Mouse (Mus musculus): ENCODE results near the gene Tmtc2. TPM values are rescaled to one million over a fixed set of nuclear protein-coding genes. Genes with fewer than 3 reads are reported as not detected.

Tmtc2 gene
- total RNA-seq, 4 experiments from 2014 or later: 0.77 to 1.2 (median 0.95) TPM

DNA sequence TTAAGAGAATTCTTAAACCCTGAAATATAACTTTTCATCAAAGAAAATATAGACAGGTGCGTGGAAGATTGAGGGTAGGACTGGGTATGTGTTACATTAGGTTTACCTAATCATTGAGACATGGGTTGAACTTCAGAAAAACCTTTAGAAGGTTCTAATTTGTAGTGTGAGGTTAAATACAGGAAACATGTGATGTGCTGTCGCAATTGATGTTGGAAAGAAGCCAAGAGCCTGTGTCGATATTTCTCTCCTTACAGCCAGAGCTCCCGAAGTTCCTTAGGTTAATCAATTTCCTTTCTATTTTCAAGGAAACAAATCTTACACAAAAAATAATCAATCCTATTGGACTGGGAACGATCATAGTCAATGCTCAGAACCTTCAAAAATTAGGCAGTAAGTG is 261.3 kb downstream of the Tmtc2 start:
- DNase-seq (ENCODE audit: low spot score in 2 of 2): no peak

DNA sequence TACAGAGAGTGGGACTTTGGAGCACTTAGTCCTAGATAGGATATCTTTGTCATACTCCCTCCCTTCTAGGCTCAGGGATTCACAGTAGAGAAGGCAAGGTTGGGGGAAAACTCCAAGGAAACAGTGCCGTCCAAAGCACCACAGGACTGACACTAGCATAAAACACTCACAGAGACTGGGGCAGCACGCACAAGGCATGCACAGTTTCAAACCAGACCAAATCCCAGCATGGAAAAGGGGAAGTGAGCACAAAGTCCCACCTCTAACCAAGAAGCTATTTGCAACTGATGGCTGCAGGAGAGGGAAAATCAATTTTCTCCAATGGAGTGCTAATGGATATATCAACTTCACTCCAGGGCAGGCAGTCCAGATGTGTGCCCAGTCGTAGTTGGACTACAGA is 276.7 kb downstream of the Tmtc2 start:
- no peak for DNase-seq (ENCODE audit: low spot score in 2 of 2)

DNA sequence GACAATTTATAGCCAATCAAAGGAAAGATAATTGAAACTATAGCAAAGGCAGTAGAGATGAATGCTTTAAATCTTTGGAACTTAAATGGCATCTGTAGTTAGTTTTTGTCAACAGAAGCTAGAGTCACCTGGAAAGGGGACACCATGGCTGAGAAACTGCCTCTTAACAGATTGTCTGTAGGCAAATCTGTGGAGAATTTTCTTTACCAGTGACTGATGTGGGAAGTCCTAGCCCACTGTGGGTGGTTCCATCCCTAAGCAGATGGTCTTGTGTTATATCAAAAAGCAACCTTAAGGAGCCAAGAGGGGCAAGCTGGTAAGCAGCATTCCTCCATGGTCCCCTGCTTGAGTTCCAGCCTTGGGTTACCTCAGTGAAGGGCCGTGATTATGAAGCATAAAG is 281.3 kb downstream of the Tmtc2 start:
- DNase-seq (ENCODE audit: low spot score in 2 of 2): no peak

DNA sequence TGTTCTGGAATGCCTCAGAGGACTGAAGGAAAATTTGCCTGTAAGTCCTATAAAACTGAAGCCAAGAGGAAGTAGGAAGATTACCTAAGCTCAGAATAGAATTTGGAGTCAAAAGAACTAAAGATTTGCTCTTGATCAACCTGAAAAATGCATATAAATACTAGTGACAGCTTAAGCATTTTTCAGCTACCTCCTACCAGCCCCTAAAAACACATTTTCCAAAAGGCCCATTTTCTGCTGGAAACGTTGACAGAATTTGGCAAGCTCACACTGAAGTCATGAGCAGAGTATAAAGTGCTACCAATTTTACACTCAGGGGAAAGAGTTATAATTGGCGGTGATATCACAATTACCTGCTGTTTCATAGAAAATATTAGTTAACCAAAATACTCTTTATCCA is 285.8 kb downstream of the Tmtc2 start:
- no peak for DNase-seq (ENCODE audit: low spot score in 2 of 2)

DNA sequence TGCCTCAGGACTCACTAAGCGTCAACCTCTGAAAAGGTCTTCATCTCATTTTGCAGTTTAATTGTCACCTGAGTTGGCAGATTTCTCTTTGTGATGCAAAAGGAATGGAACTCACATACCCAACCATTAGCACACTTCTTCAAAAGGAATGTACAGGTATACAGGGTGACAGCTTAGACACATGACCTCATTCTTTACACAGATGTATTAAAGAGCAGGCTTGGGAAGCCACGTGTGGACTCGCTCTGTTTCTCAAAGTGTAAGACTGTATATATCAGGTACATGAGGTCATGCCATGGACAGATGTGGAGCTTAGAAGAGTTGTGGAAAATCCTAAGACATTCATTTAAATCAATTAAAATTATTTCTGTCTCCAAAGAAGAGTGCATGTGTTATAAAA is 286.7 kb downstream of the Tmtc2 start:
- no peak for DNase-seq (ENCODE audit: low spot score in 2 of 2)

DNA sequence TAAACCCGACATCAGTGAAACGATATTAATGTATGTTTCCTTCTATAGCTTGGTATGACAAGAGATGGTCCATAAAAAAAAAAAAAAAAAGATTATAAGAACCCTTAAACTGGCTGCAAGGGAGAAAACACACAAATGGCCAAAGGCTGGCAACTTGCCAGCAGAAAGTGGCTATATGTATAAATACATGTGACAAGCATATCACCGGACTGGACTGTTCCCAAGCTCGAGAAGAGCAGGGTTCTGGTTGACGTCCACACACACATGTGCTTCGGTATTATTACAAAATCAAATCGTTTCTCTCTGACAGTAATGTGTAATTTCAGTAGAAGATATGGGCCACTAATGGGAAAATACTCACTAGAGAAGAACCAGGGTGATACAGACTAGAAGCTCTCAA is 287.2 kb downstream of the Tmtc2 start:
- no peak for DNase-seq (ENCODE audit: low spot score in 2 of 2)

DNA sequence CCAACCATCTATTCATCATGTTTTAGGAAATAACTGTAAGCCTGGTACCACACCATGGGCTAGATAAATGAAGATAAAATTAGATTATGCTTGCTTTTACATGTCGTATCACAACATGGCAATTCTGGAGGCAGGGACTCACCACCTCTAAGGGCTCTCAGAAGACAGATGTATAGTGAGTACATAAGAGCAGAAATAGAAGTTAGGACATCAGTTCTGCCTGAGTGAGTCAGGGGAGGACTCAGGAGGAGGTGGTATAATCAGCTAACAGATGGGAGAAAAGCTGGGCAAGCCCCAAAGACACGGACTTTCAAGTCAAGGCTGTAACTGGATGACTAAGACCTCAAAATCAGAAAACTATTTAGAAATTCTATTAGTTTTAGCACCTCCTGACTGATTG is 288.0 kb downstream of the Tmtc2 start:
- no peak for DNase-seq (ENCODE audit: low spot score in 2 of 2)

DNA sequence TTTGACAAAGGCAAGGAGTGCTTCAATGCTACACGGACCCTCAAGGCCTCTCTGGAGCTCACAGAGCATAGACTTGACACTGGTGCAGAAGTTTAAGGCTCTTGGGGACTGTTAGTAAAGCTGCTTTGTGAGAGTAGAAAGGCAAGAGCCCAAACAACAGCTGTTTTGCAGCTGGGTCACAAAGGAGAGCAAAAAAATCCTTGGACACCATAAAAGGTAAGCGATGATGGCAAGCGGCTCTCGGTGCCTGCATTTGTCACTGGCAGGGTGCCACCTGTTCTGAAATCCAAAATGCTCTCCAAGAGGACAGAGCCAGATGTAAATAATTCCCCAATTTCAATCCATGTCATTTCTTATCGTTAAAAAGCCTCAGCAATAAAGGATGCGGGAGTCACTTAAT is 290.1 kb downstream of the Tmtc2 start:
- peak in 1 of 2 experiments; percentile 12 for DNase-seq (ENCODE audit: low spot score in 2 of 2)

DNA sequence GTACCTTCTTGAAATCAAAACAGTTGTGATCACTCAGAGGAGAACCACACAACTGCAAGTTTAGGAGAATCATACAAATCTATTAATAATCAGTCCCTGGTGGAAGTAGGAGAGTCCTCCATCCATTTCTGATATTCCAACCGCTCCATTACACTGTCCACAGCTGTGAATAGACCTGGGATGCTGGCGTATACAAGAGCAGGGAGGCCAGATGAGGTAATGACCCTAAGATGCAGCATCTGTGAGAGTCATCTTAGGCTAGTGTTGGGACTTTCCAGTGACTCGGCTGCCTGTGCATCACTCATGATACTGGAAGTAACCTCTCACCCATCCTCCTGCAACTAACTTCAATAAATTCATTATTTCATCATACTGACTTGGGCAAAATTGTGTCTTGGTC is 293.3 kb downstream of the Tmtc2 start:
- DNase-seq (ENCODE audit: low spot score in 2 of 2): no peak

DNA sequence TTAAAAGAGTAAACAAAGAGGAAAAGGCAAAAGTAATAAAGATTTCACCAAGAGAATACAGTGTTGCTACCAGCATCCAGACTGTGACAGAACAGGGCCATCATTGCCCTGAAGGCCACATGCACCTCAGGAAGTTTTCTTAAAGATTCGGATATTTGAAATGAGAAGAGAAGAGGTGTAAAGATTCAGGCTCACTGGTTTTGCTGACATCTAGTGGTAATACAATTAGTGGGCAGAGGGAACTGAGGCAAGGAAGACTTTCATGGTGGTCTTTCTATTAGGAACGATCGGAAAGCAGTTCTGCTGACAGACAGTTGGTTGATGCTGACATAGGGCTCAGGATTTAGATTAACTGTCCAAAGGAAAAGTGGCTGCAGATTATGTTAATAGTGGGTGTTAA is 314.2 kb downstream of the Tmtc2 start:
- DNase-seq (ENCODE audit: low spot score in 2 of 2): no peak

DNA sequence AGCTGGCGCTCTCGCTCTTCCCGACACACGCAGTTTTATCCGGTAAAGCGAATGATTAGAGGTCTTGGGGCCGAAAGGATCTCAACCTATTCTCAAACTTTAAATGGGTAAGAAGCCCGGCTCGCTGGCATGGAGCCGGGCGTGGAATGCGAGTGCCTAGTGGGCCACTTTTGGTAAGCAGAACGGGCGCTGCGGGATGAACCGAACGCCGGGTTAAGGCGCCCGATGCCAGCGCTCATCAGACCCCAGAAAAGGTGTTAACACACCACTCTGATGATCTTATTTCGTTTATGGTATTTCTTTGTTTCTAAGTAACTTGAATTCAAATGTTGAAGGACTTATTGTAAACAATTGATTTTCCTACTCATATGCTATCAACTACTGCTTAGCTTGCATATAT is 336.0 kb downstream of the Tmtc2 start:
- DNase-seq (ENCODE audit: low spot score in 2 of 2): peak; percentile 3 to 29

DNA sequence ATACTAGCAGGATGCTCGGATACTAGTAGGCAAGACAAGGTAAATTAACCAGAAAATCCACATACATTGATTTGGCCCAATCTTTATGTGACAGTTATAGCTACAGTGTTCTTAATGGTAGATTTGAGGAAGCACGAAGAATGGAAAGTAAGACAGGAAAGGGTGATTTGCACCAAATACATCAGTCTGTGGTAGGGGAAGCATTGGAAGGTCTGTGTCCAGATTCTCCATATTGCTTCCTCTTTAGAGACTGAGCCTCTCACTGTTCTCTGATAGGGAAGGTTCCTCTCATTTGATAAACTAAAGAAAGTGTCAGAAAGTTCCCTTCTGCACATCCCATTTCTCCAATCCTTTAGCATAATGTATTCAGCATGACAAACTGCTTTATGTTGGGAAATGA is 341.4 kb downstream of the Tmtc2 start:
- DNase-seq (ENCODE audit: low spot score in 2 of 2): no peak

DNA sequence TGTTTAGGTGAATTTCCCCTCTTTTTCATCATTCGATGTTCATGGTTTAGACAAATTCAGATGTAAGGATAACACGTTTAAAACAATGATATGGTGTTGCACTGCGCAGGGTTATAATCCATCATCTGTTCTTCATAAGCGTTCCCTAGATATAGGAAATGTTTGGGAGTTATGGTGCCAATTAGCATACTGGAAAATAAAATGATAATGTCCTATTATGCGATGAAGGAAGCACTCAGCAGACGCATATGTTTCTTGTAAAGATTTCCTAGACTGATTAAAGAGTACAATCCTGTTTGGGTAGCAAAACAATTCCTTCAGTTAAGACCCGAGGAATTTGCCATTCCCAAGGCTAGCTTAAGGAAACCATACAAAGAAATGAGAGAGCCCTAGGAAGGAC is 343.8 kb downstream of the Tmtc2 start:
- no peak for DNase-seq (ENCODE audit: low spot score in 2 of 2)

DNA sequence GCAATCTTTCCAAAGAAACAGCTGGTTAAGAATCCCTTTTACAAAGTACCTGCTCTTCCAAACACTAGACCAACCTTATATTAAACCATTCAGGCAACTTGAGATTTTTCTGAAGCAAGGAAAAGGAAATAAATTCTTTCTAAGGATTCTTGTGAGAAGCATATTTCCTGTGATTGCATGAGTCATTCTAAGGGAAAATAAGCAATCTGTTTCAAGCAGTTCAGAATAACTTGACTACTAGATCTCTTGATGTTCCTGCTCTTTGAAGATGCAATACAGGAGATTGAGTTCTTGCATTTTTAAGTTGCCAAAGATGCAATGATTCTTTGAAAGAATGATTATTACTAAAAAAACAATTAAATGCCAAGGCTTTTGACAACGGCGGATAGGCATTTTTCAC is 345.6 kb downstream of the Tmtc2 start:
- no peak for DNase-seq (ENCODE audit: low spot score in 2 of 2)

DNA sequence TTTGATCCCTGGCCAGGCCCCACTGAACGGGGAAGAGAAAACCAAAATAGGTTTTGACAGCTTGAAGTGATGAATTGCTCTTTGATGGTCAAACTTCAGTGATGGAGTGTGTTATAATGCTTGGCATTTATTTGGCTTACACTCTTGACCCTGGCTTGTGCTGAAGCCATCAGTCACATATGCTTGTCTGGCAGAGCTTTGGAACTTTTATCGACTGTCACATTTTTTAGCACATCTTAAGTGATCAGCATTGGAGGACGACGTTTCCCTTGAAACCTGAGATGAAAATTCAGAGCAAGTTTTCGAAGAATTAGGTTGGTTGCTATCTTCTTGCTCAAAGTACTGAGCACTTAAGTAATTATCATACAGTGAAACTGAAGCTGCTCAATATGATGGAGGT is 346.6 kb downstream of the Tmtc2 start:
- DNase-seq (ENCODE audit: low spot score in 2 of 2): no peak

DNA sequence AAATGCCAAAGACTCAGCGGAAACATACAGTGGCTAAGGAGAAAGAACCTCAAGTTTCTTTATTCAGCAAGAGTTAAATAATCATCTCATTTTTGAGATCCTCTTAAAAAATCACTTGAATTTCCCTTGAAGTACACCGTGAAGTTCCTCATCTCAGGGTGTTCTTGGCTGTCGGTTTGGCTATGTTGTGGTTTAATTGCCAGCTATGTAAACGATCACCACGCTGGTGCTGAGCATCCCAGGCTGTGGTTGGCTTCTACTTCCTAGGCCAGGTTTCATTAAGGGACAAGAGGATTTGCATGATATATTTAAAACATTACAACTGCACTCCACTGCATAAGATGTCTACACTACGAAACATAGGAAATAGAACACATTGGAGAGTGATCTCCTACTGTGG is 348.5 kb downstream of the Tmtc2 start:
- no peak for DNase-seq (ENCODE audit: low spot score in 2 of 2)

DNA sequence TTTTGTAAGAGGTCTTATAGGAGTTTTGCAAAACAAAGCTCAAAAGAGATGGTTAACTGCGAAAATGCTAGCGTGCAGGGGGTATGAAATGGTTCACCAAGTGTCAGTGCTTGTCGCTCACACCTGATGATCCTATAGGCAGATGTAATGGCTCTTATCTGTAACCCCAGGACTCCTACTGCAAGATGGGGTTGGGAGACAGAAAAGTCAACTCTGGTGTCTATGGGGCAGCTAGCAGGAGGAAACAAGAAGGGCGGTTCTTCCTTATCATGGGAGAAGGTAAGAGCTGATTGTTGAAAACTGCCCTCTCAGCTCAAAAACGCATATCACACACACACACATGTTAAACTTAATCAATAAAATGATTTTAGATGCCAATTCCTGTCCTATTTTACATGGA is 351.3 kb downstream of the Tmtc2 start:
- DNase-seq (ENCODE audit: low spot score in 2 of 2): no peak

DNA sequence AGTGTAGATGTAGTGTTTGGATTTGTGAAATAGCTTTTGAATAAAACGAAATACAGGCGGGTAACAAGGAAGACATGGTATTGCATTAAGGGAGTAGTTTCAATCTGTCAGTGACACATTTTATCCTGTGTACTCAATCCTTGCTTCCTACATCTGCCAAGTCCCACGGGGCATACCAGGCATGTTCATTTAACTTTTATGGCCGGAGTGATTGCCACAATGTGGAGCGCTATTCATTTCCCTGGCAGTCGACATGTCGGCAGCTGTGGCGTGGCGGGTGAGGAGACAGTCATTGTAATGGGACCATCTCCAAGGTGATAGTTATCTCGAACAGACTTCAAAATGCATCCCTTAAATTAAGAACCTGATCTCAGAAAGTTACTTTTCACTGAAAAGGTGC is 372.8 kb downstream of the Tmtc2 start:
- DNase-seq (ENCODE audit: low spot score in 2 of 2): no peak

DNA sequence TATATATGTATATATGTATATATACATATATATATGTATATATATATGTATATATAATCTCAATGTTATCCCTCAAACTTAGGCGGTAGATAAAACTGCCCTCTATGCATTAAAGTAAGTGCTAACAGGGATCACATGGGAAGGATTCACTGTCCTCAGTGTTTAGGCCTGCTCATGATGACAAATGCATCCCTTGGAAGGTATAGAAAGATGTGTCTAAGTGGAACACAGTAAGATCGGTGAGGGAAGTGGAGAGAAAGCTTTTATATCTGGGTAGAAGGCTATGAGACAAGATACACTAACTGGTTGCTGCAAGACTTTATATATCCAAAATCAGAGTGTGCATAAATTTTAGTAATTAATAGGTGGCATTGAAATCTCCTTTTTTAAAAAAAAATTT is 373.6 kb downstream of the Tmtc2 start:
- DNase-seq (ENCODE audit: low spot score in 2 of 2): no peak

DNA sequence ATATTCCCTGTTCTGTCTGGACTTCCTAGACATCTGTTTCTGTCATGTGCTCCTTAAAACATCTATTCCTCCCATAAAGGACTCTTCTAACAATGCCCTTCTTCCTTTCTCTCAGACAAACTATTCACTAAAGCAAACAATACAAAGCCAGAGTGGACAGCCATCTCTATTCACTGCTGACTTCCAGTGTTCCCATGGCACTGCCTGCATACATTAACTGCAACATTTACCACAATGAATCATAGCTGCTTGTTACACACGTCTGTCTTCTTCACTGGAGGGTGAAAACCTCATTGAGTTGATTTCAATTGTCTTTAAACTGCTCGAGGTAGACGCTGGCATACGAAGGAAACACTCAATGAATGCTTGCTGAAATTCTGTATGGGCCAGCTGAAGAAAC is 374.2 kb downstream of the Tmtc2 start:
- DNase-seq (ENCODE audit: low spot score in 2 of 2): no peak

DNA sequence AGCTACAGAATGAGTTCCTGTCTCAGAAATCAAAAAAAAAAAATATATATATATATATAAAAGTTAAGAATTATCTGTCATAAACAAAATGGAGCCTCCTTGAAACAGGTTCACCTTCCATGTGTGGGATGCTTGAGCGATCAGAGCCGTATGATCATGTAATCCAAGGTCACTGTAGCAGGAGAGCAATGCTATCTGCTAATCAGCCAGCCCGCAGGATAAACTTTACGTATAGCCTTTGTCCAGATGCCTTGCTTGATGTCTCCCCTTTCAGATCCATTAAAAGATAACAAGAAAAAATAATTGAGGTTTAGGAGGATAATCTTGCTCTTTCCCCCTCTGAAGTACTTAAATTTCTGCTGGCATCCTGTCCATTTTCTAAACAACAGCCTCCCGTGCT is 374.7 kb downstream of the Tmtc2 start:
- DNase-seq (ENCODE audit: low spot score in 2 of 2): no peak

DNA sequence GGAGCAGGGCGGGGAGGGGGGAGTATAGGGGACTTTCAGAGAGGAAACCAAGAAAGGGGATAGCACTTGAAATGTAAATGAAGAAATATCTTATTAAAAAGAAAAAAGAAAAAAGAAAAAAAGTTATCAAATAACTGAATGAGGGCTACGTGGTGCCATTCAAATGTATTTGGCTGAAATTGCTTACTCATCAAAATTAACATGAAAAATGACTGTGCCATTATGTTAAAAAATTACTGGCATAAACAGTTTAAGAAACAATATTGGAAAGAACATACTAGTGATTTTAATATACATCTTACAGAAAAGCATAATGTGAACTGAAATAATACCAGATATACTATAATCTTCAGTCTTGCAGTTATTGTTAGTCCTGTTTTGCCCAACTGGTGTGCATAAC is 378.9 kb downstream of the Tmtc2 start:
- no peak for DNase-seq (ENCODE audit: low spot score in 2 of 2)

DNA sequence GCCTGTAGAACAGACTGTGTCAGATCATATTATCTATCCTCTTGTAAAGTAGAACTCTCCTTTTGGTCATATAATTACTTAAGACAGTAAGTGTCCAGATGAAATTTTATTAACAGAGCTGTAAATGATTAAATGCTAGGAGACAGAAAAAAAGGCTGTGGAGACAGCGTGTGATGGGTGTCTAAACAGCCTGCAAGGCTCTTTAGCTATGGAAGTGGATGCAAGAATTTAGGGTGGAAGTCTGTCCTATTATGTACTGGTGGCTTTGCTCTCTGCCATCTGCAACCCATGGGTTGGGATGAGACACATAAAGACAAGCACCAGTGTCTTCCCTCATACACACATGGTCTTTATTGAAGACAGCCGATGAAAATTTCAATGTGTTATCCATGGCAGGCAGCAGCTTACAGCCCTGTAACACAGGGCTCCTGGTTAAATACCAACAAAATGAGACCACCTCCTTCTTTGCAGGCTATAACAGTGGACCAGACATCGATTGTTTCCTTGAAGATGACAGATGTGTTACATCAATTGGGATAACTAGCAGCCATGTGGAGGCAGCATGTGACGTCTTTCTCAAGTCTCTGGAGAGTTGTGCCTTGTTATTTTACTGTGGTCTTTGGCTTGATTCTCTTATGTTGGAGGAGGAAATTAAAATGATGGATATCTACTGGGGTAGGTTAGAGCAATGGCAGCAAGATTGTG is 380.3 kb downstream of the Tmtc2 start:
- DNase-seq (ENCODE audit: low spot score in 2 of 2): no peak

DNA sequence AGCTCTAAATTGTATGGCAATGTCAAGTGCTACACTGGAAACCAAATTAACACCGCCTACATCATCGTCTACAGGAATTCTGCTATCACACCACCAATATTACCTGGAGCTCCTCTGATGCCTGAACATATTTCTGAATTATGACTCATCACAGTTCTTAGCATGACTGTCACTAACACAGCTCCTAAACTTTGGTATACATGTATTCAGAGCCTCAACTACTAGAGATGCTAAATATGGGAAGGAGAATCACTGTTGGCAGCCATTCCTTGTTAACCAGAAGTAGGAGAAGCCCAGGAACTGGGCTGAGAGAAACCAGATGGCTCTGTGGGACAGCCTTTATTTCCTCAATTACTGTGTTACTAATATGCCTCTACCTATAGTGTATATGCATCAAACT is 382.2 kb downstream of the Tmtc2 start:
- DNase-seq (ENCODE audit: low spot score in 2 of 2): no peak
